In genomic region chr11:113683957-113684706, GRCm38 (mm10) we compare ENCODE assay signal across 8 mouse cellular contexts. TPM values are rescaled to one million over a fixed set of nuclear protein-coding genes. Genes with fewer than 3 reads are reported as not detected.
DNase-seq lines count a peak whose midpoint lies in the region; ATAC-seq and TF ChIP-seq lines count a peak whose summit lies in the region.

Fam104a (minus strand) TSS chr11:113684155.
D11Wsu47e (plus strand) TSS chr11:113684412.

- peaks cover 17% of the 10 kb centered on the region for H3K36me3 ChIP-seq in embryonic facial prominence, embryonic 14.5 days (ENCODE audit: control insufficient read depth, insufficient read depth, low read length)
- H3K36me3 ChIP-seq in limb, embryonic 14.5 days (ENCODE audit: control insufficient read depth, insufficient read depth, low read length), result peaks cover 17% of the 10 kb centered on the region
- H3K36me3 ChIP-seq in midbrain, postnatal 0 days (ENCODE audit: insufficient read depth, low read length), result peaks cover 15% of the 10 kb centered on the region

- H3K9ac ChIP-seq in embryonic facial prominence, embryonic 14.5 days (ENCODE audit: low read depth, low read length), result peak within 1 kb of the TSS; percentile 90
- peak within 1 kb of the TSS; percentile 83 for H3K9ac ChIP-seq in limb, embryonic 14.5 days (ENCODE audit: low read depth, low read length, severe bottlenecking)
- H3K9ac ChIP-seq in midbrain, postnatal 0 days (replicated peaks; ENCODE audit: low read length, poor library complexity, severe bottlenecking), result peak within 1 kb of the TSS; percentile 92

- H3K4me1 ChIP-seq in embryonic facial prominence, embryonic 14.5 days (ENCODE audit: control insufficient read depth, insufficient read depth, low read length), result peaks cover 10% of the 10 kb centered on the region
- H3K4me1 ChIP-seq in limb, embryonic 14.5 days (ENCODE audit: control insufficient read depth, insufficient read depth, low read length), result peaks cover 14% of the 10 kb centered on the region
- H3K4me1 ChIP-seq in midbrain, postnatal 0 days (ENCODE audit: insufficient read depth, low read length), result peaks cover 12% of the 10 kb centered on the region

- no peaks in the 10 kb centered on the region for H3K27me3 ChIP-seq in embryonic facial prominence, embryonic 14.5 days (replicated peaks; ENCODE audit: control insufficient read depth, insufficient read depth, low read length)
- no peaks in the 10 kb centered on the region for H3K27me3 ChIP-seq in limb, embryonic 14.5 days (ENCODE audit: control insufficient read depth, insufficient read depth, low read length)
- H3K27me3 ChIP-seq in midbrain, postnatal 0 days (ENCODE audit: insufficient read depth, low read length), result no peaks in the 10 kb centered on the region

- peak within 1 kb of the TSS; percentile 91 for H3K4me3 ChIP-seq in embryonic facial prominence, embryonic 14.5 days (ENCODE audit: low read depth, low read length)
- peak within 1 kb of the TSS; percentile 96 for H3K4me3 ChIP-seq in limb, embryonic 14.5 days (replicated peaks; ENCODE audit: low read length)
- H3K4me3 ChIP-seq in midbrain, postnatal 0 days (ENCODE audit: low read depth, low read length), result peak within 1 kb of the TSS; percentile 94

- TF ChIP-seq CTCF in midbrain, postnatal 0 days (IDR thresholded peaks at IDR 0.05), result no peak

- peak; percentile 86 for DNase-seq in 3T3-L1 (ENCODE audit: low read depth, low spot score)
- DNase-seq in adrenal gland, postnatal 4 days (ENCODE audit: low spot score in 2 of 2), result peak; percentile 84 to 92
- peak; percentile 98 for DNase-seq in embryonic facial prominence, embryonic 14.5 days (ENCODE audit: low spot score)
- DNase-seq in heart, adult 8-10 months (ENCODE audit: low spot score), result peak; percentile 96
- DNase-seq in kidney, adult 9 months, result peak; percentile 97
- peak; percentile 93 for DNase-seq in limb, embryonic 14.5 days (ENCODE audit: low spot score)
- peak; percentile 97 for DNase-seq in midbrain, postnatal 0 days (ENCODE audit: low spot score)
- peak; percentile 88 to 91 for DNase-seq in spleen, postnatal 14 days (ENCODE audit: low spot score in 2 of 2)

- H3K27ac ChIP-seq in embryonic facial prominence, embryonic 14.5 days (replicated peaks; ENCODE audit: low read depth, low read length), result peak within 1 kb of the TSS; percentile 96
- peak within 1 kb of the TSS; percentile 91 for H3K27ac ChIP-seq in limb, embryonic 14.5 days (replicated peaks; ENCODE audit: low read depth, low read length)
- peak within 1 kb of the TSS; percentile 92 for H3K27ac ChIP-seq in midbrain, postnatal 0 days (ENCODE audit: low read depth, low read length)

- TF ChIP-seq POLR2A in limb, embryonic 14.5 days (IDR thresholded peaks at IDR 0.05; ENCODE audit: borderline replicate concordance, extremely low read depth, insufficient read depth, insufficient read length), result 0 out of 2 replicates have a peak, but pooled peaks have one; percentile 47

- ATAC-seq in embryonic facial prominence, embryonic 14.5 days (ENCODE audit: low read depth), result peak; percentile 96
- peak; percentile 92 for ATAC-seq in limb, embryonic 14.5 days (ENCODE audit: low FRiP score, low read depth)
- peak; percentile 94 for ATAC-seq in midbrain, postnatal 0 days (ENCODE audit: low FRiP score)

- H3K9me3 ChIP-seq in embryonic facial prominence, embryonic 14.5 days (ENCODE audit: control insufficient read depth, low read length), result no peaks in the 10 kb centered on the region
- no peaks in the 10 kb centered on the region for H3K9me3 ChIP-seq in limb, embryonic 14.5 days (ENCODE audit: control insufficient read depth, low read length)
- H3K9me3 ChIP-seq in midbrain, postnatal 0 days (ENCODE audit: low read length), result no peaks in the 10 kb centered on the region

- under 1% methylated on average over 59 of the region's 73 CpGs for WGBS in embryonic facial prominence, embryonic 14.5 days
- under 1% methylated on average over 51 of the region's 73 CpGs for WGBS in limb, embryonic 14.5 days
- WGBS in midbrain, postnatal 0 days, result under 1% methylated on average over 68 of the region's 73 CpGs

- peak within 1 kb of the TSS; percentile 85 for H3K4me2 ChIP-seq in embryonic facial prominence, embryonic 14.5 days (ENCODE audit: low read depth, low read length)
- peak within 1 kb of the TSS; percentile 78 for H3K4me2 ChIP-seq in limb, embryonic 14.5 days (replicated peaks; ENCODE audit: low read depth, low read length, severe bottlenecking)
- peak within 1 kb of the TSS; percentile 97 for H3K4me2 ChIP-seq in midbrain, postnatal 0 days (ENCODE audit: low read depth, low read length, poor library complexity, severe bottlenecking)

RNA-seq across cellular contexts. Expression of gene Fam104a, which starts in this region (rescaled TPM):
- total RNA-seq in adrenal gland, postnatal 4 days (2021), result 10 to 100 TPM; 32.5 to 33.5 TPM
- polyA plus RNA-seq in embryonic facial prominence, embryonic 14.5 days (2014; fragmentation: Nextera tagmentation; extraction: Ambion mirVana), result 48.3 and 48.6 TPM in 2 replicates
- total RNA-seq in heart, adult 8-10 months (2022), result 10 to 100 TPM; 15.0 to 16.7 (median 15.8) TPM
- polyA plus RNA-seq in limb, embryonic 14.5 days (2012; rRNA removed), result 30.3 and 34.5 TPM in 2 replicates
- polyA plus RNA-seq in limb, embryonic 14.5 days (2014; fragmentation: Nextera tagmentation; extraction: Ambion mirVana), result 50.2 and 52.6 TPM in 2 replicates
- total RNA-seq in midbrain, postnatal 0 days (2014; rRNA removed), result 29.5 and 30.1 TPM in 2 replicates
- polyA plus RNA-seq in midbrain, postnatal 0 days (2015; fragmentation: Nextera tagmentation; extraction: Ambion mirVana), result 46.3 and 48.7 TPM in 2 replicates

RNA-seq across cellular contexts. Expression of gene D11Wsu47e, which starts in this region (rescaled TPM):
- total RNA-seq in adrenal gland, postnatal 4 days (2021), result 10 to 100 TPM; 24.7 to 25.9 TPM
- polyA plus RNA-seq in embryonic facial prominence, embryonic 14.5 days (2014; fragmentation: Nextera tagmentation; extraction: Ambion mirVana), result 18.8 and 20.9 TPM in 2 replicates
- total RNA-seq in heart, adult 8-10 months (2022), result 1 to 10 TPM; 5.9 to 8.4 (median 6.8) TPM
- 26.8 and 27.5 TPM in 2 replicates for polyA plus RNA-seq in limb, embryonic 14.5 days (2012; rRNA removed)
- polyA plus RNA-seq in limb, embryonic 14.5 days (2014; fragmentation: Nextera tagmentation; extraction: Ambion mirVana), result 20.9 and 29.5 TPM in 2 replicates
- 19.5 and 26.8 TPM in 2 replicates for total RNA-seq in midbrain, postnatal 0 days (2014; rRNA removed)
- polyA plus RNA-seq in midbrain, postnatal 0 days (2015; fragmentation: Nextera tagmentation; extraction: Ambion mirVana), result 27.8 and 27.9 TPM in 2 replicates

Comparison
In these comparisons a context has a peak if more than half of its experiments do, and no peak if none do; other contexts are left out.
1. Peak in every context shown above with its lines: DNase-seq, ATAC-seq, H3K4me3 ChIP-seq and H3K27ac ChIP-seq.